Mouse (Mus musculus) liver, adult 2 months (tissue): ENCODE results near the gene Bphl.

Experiments
- CTCF ChIP-seq: fragments of 200-500 bp; IDR thresholded peaks from 2 replicates; pipeline ENCODE4 v1.5.1; 2011; ENCODE audit warnings: low read depth, low read length, control low read depth
- POLR2A ChIP-seq: fragments of 200-500 bp; IDR thresholded peaks from 2 replicates; pipeline ENCODE4 v1.6.1; 2011; ENCODE audit warnings: low read length, control low read depth; ENCODE audit not compliant: insufficient read depth; ENCODE audit errors: extremely low read depth

GRCm38 (mm10) chr13:34120536-34120935 is 83.1 kb downstream of the Bphl start:
- TF ChIP-seq CTCF: no peak
- no peak for TF ChIP-seq POLR2A
